Mouse (Mus musculus) liver, adult 2 months (tissue): ENCODE data around the gene Kcna1.

Experiments used
- CTCF ChIP-seq: fragments of 200-500 bp; IDR thresholded peaks from 2 replicates; pipeline ENCODE4 v1.5.1; 2011; ENCODE audit warnings: low read depth, low read length, control low read depth
- POLR2A ChIP-seq: fragments of 200-500 bp; IDR thresholded peaks from 2 replicates; pipeline ENCODE4 v1.6.1; 2011; ENCODE audit warnings: low read length, control low read depth; ENCODE audit not compliant: insufficient read depth; ENCODE audit errors: extremely low read depth

- TF ChIP-seq POLR2A (no peak), CTCF (no peak)
Observed at GRCm38 (mm10) chr6:126610746-126611145, 35.4 kb downstream of the Kcna1 start.
